Mouse (Mus musculus) spleen, embryonic (tissue): ENCODE measurements around the gene Steap3.

ENCODE experiments used
- CTCF ChIA-PET: fragments of 350-600 bp; sonication (Branson Sonifier 250); formaldehyde crosslinking; loops from one replicate; lab custom pipeline; 2022; lab: Charles Lee

The Steap3 gene

GRCm38 (mm10) chr1:120198942-120199341 is 73.6 kb downstream of the Steap3 start:
- CTCF ChIA-PET = interaction anchor here (0.5 kb wide), 1 partner anchor 40 kb away, joined by 19 read pairs; no protein-coding TSS in a partner anchor

- CTCF ChIA-PET = no interaction called here
Measured at GRCm38 (mm10) chr1:120198151-120198550, 74.4 kb downstream of the Steap3 start.

GRCm38 (mm10) chr1:120197189-120197588 is 75.3 kb downstream of the Steap3 start:
- CTCF ChIA-PET = interaction anchor here (0.6 to 0.9 kb wide), 2 partner anchors 14 to 390 kb away, joined by 4 to 8 read pairs; no protein-coding TSS in a partner anchor

- CTCF ChIA-PET = interaction anchor here (0.9 kb wide), 1 partner anchor 13 kb away, joined by 4 read pairs; no protein-coding TSS in a partner anchor
Measured at GRCm38 (mm10) chr1:120196724-120197123, 75.8 kb downstream of the Steap3 start.

GRCm38 (mm10) chr1:120195947-120196346 is 76.6 kb downstream of the Steap3 start:
- CTCF ChIA-PET = no interaction called here

GRCm38 (mm10) chr1:120193586-120193985 is 78.9 kb downstream of the Steap3 start:
- CTCF ChIA-PET = no interaction called here

- CTCF ChIA-PET = no interaction called here
Measured at GRCm38 (mm10) chr1:120192321-120192720, 80.2 kb downstream of the Steap3 start.

- CTCF ChIA-PET = interaction anchor here (0.7 kb wide), 1 partner anchor 26 kb away, joined by 3 read pairs; no protein-coding TSS in a partner anchor
Measured at GRCm38 (mm10) chr1:120190946-120191345, 81.6 kb downstream of the Steap3 start.

- CTCF ChIA-PET = no interaction called here
Measured at GRCm38 (mm10) chr1:120190300-120190699, 82.2 kb downstream of the Steap3 start.

- CTCF ChIA-PET = no interaction called here
Measured at GRCm38 (mm10) chr1:120189206-120189605, 83.3 kb downstream of the Steap3 start.

- CTCF ChIA-PET = no interaction called here
Measured at GRCm38 (mm10) chr1:120187059-120187458, 85.4 kb downstream of the Steap3 start.

GRCm38 (mm10) chr1:120186655-120187054 is 85.8 kb downstream of the Steap3 start:
- CTCF ChIA-PET = no interaction called here

GRCm38 (mm10) chr1:120186204-120186603 is 86.3 kb downstream of the Steap3 start:
- CTCF ChIA-PET = no interaction called here

- CTCF ChIA-PET = no interaction called here
Measured at GRCm38 (mm10) chr1:120177141-120177540, 95.4 kb downstream of the Steap3 start.

- CTCF ChIA-PET = no interaction called here
Measured at GRCm38 (mm10) chr1:120176313-120176712, 96.2 kb downstream of the Steap3 start.

GRCm38 (mm10) chr1:120174991-120175390 is 97.5 kb downstream of the Steap3 start:
- CTCF ChIA-PET = interaction anchor here (1.4 kb wide), 1 partner anchor 15 kb away, joined by 4 read pairs; no protein-coding TSS in a partner anchor

- CTCF ChIA-PET = interaction anchor here (0.6 kb wide), 1 partner anchor 418 kb away, joined by 8 read pairs; no protein-coding TSS in a partner anchor
Measured at GRCm38 (mm10) chr1:120171819-120172521, 100.5 kb downstream of the Steap3 start.

GRCm38 (mm10) chr1:120170307-120170706 is 102.2 kb downstream of the Steap3 start:
- CTCF ChIA-PET = interaction anchor here (0.8 kb wide), 1 partner anchor 258 kb away, joined by 6 read pairs; no protein-coding TSS in a partner anchor

- CTCF ChIA-PET = no interaction called here
Measured at GRCm38 (mm10) chr1:120168674-120169073, 103.8 kb downstream of the Steap3 start.

- CTCF ChIA-PET = no interaction called here
Measured at GRCm38 (mm10) chr1:120168016-120168415, 104.5 kb downstream of the Steap3 start.

- CTCF ChIA-PET = interaction anchor here (0.6 kb wide), 1 partner anchor 8 kb away, joined by 3 read pairs; no protein-coding TSS in a partner anchor
Measured at GRCm38 (mm10) chr1:120162616-120163015, 109.9 kb downstream of the Steap3 start.

GRCm38 (mm10) chr1:120161502-120161901 is 111.0 kb downstream of the Steap3 start:
- CTCF ChIA-PET = no interaction called here
